Mouse (Mus musculus) kidney, adult 2 months (tissue): ENCODE results near the gene Igfbpl1.

ENCODE experiments used
- CTCF ChIP-seq: fragments of 200-500 bp; conservative IDR thresholded peaks from 2 replicates; pipeline ENCODE4 v1.5.1; 2011; ENCODE audit warnings: low read depth, mild to moderate bottlenecking, control low read depth, low read length, moderate library complexity, mixed read lengths; ENCODE audit not compliant: insufficient read depth, insufficient read length
- POLR2A ChIP-seq: fragments of 200-500 bp; IDR thresholded peaks from one replicate; pipeline ENCODE4 v1.6.1; 2011; ENCODE audit warnings: low read depth, low read length, control low read depth

DNA sequence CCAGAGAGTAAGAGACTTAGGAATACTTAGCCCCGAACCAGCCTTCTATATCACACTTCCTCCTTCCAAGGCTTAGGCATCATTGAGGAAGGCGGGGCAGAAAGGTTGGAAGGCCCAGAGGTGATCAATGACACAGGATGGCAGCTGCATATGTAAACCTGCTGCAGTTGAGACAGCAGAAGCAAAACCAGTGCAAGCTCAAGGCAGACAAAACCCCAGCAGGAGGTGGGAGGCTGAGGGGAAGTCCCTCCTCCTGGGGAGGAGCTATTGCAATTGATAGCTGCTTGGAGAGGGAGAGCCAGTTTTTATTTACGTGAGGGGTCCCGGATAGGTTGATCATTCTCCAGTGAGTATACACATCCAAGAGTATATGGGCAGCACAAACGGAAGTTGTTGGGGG, 6.7 kb upstream of the Igfbpl1 start:
- TF ChIP-seq CTCF (no peak), POLR2A (no peak)
